In the genomic region with DNA sequence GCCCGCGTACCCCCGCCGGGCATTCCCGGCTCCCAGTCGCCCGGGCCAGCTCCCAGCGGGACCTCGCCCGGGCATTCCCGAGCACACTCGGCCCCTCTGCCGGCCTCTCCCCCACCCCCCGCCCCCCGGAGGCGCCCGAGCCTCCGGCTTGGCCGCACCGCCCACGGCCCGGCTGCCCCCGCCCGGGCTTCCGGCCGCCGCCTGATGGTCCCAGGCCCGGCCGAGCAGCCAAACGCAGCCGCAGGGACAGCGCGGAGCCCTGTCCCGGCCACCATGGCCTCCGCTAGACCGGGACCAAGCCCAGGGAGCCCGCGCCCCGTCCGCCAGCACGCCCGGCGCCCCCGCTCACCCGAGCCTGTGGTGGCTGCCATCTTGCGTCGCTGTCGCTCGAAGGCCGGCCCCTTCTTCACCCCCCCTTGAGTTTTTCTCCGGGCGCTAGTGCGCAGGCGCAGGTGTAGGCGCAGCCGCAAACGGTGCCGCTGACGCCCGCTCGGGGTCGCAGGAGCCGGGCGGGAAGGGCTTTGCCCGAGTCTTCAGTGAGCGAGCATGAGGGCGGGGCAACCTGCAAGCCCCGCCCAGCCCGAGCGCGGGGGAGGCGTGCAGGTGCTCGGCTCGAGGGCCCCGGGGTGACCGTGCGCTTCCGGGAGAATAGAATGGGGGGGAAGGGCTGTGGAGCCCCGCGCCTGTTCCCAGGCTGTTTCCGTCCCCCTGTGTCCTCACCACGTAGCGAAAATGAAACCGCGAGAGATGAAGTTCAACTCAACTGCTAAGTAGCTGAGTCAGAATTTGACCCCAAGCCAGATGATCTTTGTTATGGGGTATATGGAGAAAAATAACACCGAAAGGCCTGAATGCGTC, we compare ENCODE assay signal across 1 mouse cellular context.
TF ChIP-seq lines count a peak whose summit lies in the region.

TSS of gene Ube2v1 (minus strand) at position 505 of the 858 bp plus-strand sequence.

TF ChIP-seq in MEL, 35 proteins besides CTCF, POLR2A, EP300 and RAD21 (continued from another document):
- TF ChIP-seq MAFK (IDR thresholded peaks at IDR 0.05; ENCODE audit: borderline replicate concordance, low read depth, low read length), result no peak
- TF ChIP-seq MAZ (IDR thresholded peaks at IDR 0.05; ENCODE audit: low read depth, low read length), result peak; percentile 96
- TF ChIP-seq POLR2AphosphoS2 (IDR thresholded peaks at IDR 0.05; ENCODE audit: low read length), result no peak
- 0 out of 2 replicates have a peak, but pooled peaks have one; percentile 26 for TF ChIP-seq ZNF384 (IDR thresholded peaks at IDR 0.05; ENCODE audit: low read depth, low read length)
- TF ChIP-seq ZC3H11A (IDR thresholded peaks at IDR 0.05; ENCODE audit: low read depth, low read length), result no peak
- TF ChIP-seq JUND (IDR thresholded peaks at IDR 0.05; ENCODE audit: low read depth, low read length), result no peak
- no peak for TF ChIP-seq GABPA (IDR thresholded peaks at IDR 0.05; ENCODE audit: low read depth, low read length)
